Mouse (Mus musculus): ENCODE measurements at regions not wholly inside any gene's neighbourhood (a gene's known extent, or its start where the extent isn't known, plus 50 kb on each side); places are given as distances from the start of the nearest gene placed in this dataset.

DNA sequence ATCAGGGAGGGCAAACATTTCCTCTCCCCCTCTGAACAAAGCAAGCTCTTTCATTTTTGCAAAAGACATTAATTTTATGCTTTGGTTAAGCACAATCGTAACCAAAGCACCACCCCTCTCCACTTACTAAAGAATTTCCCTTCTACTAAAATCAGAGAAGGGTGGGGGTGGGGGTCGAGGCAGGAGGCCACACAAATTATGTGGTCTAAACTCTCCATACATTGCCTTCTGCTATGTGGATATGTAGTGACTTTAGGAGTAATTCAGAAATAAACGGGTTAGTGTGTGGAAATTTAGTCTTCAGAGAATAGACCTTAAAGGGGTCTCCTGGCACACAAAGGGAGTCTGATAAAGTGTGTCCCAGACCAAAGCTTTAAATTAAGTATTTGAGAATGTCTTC is 204.1 kb upstream of the Sfrp2 start:
- 21% methylated on average over 3 of the region's 3 CpGs for WGBS
- no peak overlapping the region for H3K9ac ChIP-seq
- H3K27ac ChIP-seq = peak overlapping the region; percentile 0; the same call in 1 of the 2 replicates

DNA sequence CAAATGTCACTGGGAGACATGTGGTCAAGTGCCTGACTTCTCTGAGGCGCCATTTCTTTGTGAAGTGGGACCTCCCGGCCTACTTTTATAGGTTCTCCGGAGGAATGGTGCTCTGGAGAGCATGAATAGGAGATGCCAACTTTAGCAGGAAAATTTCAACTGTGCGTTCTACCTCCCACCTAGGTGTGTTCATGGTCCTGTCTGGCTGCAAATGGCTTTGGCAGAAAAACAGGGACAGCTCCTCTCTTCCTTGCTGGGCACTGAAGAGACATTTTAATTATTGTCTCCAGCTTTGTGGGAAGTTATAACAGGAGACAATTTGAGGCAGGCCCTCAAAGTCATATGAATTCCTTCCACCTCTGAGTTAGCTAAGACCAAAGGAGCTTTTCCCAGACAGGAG is 190.6 kb upstream of the Sfrp2 start:
- Histone ChIP-seq H3K9me3 (no peaks in the 10 kb centered on the region), H3K27ac (no peak overlapping the region), H3K36me3 (no peaks in the 10 kb centered on the region), H3K27me3 (no peaks in the 10 kb centered on the region), H3K9ac (no peak overlapping the region), H3K4me3 (no peak overlapping the region), H3K4me1 (peaks cover 6% of the 10 kb centered on the region), H3K4me2 (replicated peaks) (no peak overlapping the region)
- ATAC-seq (ENCODE audit: low FRiP score, low read depth) = no peak
- WGBS = 77% methylated on average over 4 of the region's 4 CpGs

More for the DNA sequence above, 204.1 kb upstream of the Sfrp2 start:
- Histone ChIP-seq H3K27me3 (no peaks in the 10 kb centered on the region), H3K36me3 (no peaks in the 10 kb centered on the region), H3K4me1 (peaks cover 24% of the 10 kb centered on the region), H3K4me2 (replicated peaks) (no peak overlapping the region), H3K9me3 (no peaks in the 10 kb centered on the region), H3K4me3 (no peak overlapping the region)
- peak; percentile 59; the same call in 1 of the 2 replicates for ATAC-seq (ENCODE audit: low FRiP score, low read depth)

DNA sequence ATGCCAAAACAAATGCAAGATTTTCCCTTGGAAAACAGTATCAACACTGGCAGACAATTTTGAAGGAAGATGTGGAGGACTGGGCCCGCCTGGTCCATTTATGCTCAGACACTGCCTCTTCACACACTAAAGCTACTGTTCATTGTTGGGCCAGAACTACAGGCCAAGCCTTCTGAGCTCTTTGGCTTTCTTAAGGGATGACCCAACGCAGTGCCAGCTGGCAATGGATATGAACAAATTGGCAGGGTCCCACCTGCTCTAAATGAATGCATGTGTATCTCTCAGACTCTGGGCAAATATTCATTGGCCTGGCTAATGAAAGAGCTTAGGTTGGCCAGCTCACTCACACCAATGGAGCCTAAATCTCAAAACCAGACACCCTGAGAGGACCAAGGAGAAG is 190.0 kb upstream of the Sfrp2 start:
- H3K9me3 ChIP-seq = no peaks in the 10 kb centered on the region
- H3K4me3 ChIP-seq = no peak overlapping the region
- H3K27me3 ChIP-seq = no peaks in the 10 kb centered on the region
- H3K27ac ChIP-seq = no peak overlapping the region
- H3K9ac ChIP-seq = no peak overlapping the region
- no peaks in the 10 kb centered on the region for H3K36me3 ChIP-seq
- H3K4me2 ChIP-seq (replicated peaks) = no peak overlapping the region
- peaks cover 7% of the 10 kb centered on the region for H3K4me1 ChIP-seq
- ATAC-seq (ENCODE audit: low FRiP score, low read depth) = no peak
- 85% methylated on average over 2 of the region's 2 CpGs for WGBS

DNA sequence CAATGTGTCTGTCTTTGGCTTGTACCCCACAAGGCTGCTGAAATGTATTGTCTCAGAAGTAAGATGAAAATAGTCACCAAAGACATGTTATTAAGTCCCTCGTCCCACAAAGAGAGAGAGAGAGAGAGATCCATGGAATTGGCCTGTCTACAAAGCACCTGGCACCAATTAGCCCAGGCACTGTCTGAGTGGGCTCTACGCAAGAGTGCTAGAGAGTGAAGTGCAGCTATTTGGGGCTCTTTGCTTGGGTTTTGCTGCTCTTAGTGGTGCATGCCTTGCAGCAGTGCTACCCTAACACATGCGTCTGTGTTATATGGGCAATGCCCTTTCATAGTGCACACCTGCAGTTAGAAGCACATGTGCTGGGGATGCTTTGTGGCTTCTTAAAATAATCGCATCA is 185.4 kb upstream of the Sfrp2 start:
- peaks cover 8% of the 10 kb centered on the region for H3K4me1 ChIP-seq
- H3K9ac ChIP-seq = no peak overlapping the region
- no peaks in the 10 kb centered on the region for H3K27me3 ChIP-seq
- WGBS = 38% methylated on average over 4 of the region's 4 CpGs
- no peaks in the 10 kb centered on the region for H3K36me3 ChIP-seq
- no peak overlapping the region for H3K4me3 ChIP-seq
- H3K4me2 ChIP-seq (replicated peaks) = no peak overlapping the region
- no peak overlapping the region for H3K27ac ChIP-seq
- ATAC-seq (ENCODE audit: low FRiP score, low read depth) = no peak
- no peaks in the 10 kb centered on the region for H3K9me3 ChIP-seq

- H3K4me3 ChIP-seq = no peak overlapping the region
- no peaks in the 10 kb centered on the region for H3K9me3 ChIP-seq
- WGBS = 86% methylated on average over 2 of the region's 2 CpGs
- no peaks in the 10 kb centered on the region for H3K36me3 ChIP-seq
- H3K27ac ChIP-seq = no peak overlapping the region
- ATAC-seq (ENCODE audit: low FRiP score, low read depth) = no peak
- no peak overlapping the region for H3K9ac ChIP-seq
- peaks cover 8% of the 10 kb centered on the region for H3K4me1 ChIP-seq
- H3K4me2 ChIP-seq (replicated peaks) = no peak overlapping the region
- H3K27me3 ChIP-seq = no peaks in the 10 kb centered on the region
Measured at GRCm38 (mm10) chr3:83582256-83582655, 183.9 kb upstream of the Sfrp2 start.

- Histone ChIP-seq H3K4me3 (no peak overlapping the region), H3K9me3 (no peaks in the 10 kb centered on the region), H3K27ac (no peak overlapping the region), H3K4me2 (replicated peaks) (no peak overlapping the region), H3K9ac (no peak overlapping the region), H3K36me3 (no peaks in the 10 kb centered on the region), H3K4me1 (peaks cover 8% of the 10 kb centered on the region), H3K27me3 (no peaks in the 10 kb centered on the region)
- no peak for ATAC-seq (ENCODE audit: low FRiP score, low read depth)
- 77% methylated on average over 8 of the region's 8 CpGs for WGBS
Measured at GRCm38 (mm10) chr3:83583071-83583672, 182.9 kb upstream of the Sfrp2 start.

- no peak for ATAC-seq (ENCODE audit: low FRiP score, low read depth)
Measured at GRCm38 (mm10) chr3:83586086-83586485, 180.0 kb upstream of the Sfrp2 start.

GRCm38 (mm10) chr3:83586551-83586950 is 179.6 kb upstream of the Sfrp2 start:
- Histone ChIP-seq H3K4me1 (peaks cover 6% of the 10 kb centered on the region), H3K36me3 (no peaks in the 10 kb centered on the region), H3K4me3 (no peak overlapping the region), H3K9me3 (peaks cover 3% of the 10 kb centered on the region; the same call in 1 of the 2 replicates), H3K4me2 (replicated peaks) (no peak overlapping the region), H3K27ac (no peak overlapping the region), H3K27me3 (no peaks in the 10 kb centered on the region), H3K9ac (no peak overlapping the region)
- WGBS = 85% methylated on average over 4 of the region's 4 CpGs
- no peak for ATAC-seq (ENCODE audit: low FRiP score, low read depth)

More at GRCm38 (mm10) chr3:83586086-83586485, 180.0 kb upstream of the Sfrp2 start:
- no peaks in the 10 kb centered on the region for H3K9me3 ChIP-seq
- 80% methylated on average over 5 of the region's 5 CpGs for WGBS
- H3K9ac ChIP-seq = no peak overlapping the region
- no peaks in the 10 kb centered on the region for H3K27me3 ChIP-seq
- no peak overlapping the region for H3K4me3 ChIP-seq
- peaks cover 9% of the 10 kb centered on the region for H3K4me1 ChIP-seq
- no peak overlapping the region for H3K27ac ChIP-seq
- no peaks in the 10 kb centered on the region for H3K36me3 ChIP-seq
- H3K4me2 ChIP-seq (replicated peaks) = no peak overlapping the region

GRCm38 (mm10) chr3:83589127-83589526 is 177.0 kb upstream of the Sfrp2 start:
- ATAC-seq (ENCODE audit: low FRiP score, low read depth) = no peak
- Histone ChIP-seq H3K4me3 (no peak overlapping the region), H3K9ac (no peak overlapping the region), H3K27me3 (no peaks in the 10 kb centered on the region), H3K27ac (no peak overlapping the region), H3K9me3 (peaks cover 6% of the 10 kb centered on the region; the same call in 1 of the 2 replicates), H3K4me1 (peaks cover 6% of the 10 kb centered on the region), H3K36me3 (no peaks in the 10 kb centered on the region), H3K4me2 (replicated peaks) (no peak overlapping the region)
- 39% methylated on average over 8 of the region's 8 CpGs for WGBS

DNA sequence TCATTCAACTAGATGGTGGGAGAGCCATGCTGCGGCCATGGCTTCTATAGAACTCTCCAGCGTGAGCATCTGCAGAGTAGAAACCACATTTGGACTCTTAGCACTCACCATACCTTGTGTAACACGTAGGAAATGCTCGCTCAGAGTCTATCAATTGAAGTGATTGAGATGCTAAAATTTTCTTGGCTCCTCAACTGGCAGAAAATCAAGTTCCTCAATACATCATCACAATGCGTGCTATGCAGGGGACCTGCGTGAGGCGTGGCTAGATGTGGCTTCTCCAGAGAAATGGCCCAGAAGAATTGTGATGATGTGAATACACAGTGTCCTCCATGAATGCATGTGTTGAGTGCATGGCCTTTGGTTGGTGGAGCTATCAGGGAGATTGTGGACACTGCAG is 174.9 kb upstream of the Sfrp2 start:
- Histone ChIP-seq H3K4me1 (peaks cover 6% of the 10 kb centered on the region), H3K36me3 (no peaks in the 10 kb centered on the region), H3K4me3 (no peak overlapping the region), H3K27me3 (no peaks in the 10 kb centered on the region), H3K9ac (no peak overlapping the region), H3K27ac (no peak overlapping the region), H3K9me3 (peaks cover 6% of the 10 kb centered on the region; the same call in 1 of the 2 replicates), H3K4me2 (replicated peaks) (no peak overlapping the region)
- 94% methylated on average over 7 of the region's 7 CpGs for WGBS
- ATAC-seq (ENCODE audit: low FRiP score, low read depth) = no peak

DNA sequence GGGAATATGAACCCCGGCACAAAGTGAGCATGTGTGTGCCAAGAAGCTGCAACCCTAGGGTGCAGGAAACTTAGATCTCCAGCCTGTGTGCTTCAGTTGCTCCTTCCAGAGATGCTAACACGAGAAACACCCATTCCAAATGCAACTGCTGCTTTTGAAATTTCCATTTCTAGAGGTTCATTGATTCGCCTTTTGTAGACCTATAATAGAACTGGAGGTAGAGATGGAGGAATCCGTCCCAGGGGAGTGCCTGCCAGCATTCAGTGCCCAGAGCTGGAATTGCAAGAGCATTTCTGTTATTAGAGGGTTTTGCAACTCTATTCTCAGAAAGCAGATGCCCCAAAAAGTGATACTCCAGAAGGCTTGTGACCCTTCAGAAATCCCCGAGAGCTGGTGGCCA is 172.8 kb upstream of the Sfrp2 start:
- Histone ChIP-seq H3K4me1 (peaks cover 6% of the 10 kb centered on the region), H3K27ac (no peak overlapping the region), H3K4me2 (replicated peaks) (no peak overlapping the region), H3K27me3 (no peaks in the 10 kb centered on the region), H3K4me3 (no peak overlapping the region), H3K9me3 (peaks cover 6% of the 10 kb centered on the region; the same call in 1 of the 2 replicates), H3K36me3 (no peaks in the 10 kb centered on the region), H3K9ac (no peak overlapping the region)
- no peak for ATAC-seq (ENCODE audit: low FRiP score, low read depth)
- WGBS = 79% methylated on average over 5 of the region's 5 CpGs

DNA sequence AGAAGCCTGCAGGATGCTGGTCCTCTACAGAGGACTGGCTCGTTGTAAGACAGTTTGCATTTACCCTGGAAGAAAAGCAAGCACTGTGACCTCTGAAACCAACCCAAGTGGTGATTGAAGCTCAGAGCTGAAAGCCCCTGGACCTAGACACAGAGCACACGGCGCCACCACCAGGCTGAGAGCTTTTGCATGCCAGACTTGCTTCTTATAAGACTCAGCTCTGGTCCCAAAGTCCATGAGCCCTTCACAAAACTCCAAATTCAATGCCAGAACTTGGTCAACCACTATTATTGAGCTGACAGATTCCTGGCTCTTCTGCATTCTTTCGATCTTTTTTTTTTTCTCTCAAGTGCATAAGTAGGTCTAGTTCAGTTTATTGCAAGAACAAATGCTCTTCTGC is 164.6 kb upstream of the Sfrp2 start:
- H3K4me2 ChIP-seq (replicated peaks) = no peak overlapping the region
- H3K27ac ChIP-seq = no peak overlapping the region
- no peak for ATAC-seq (ENCODE audit: low FRiP score, low read depth)
- H3K4me1 ChIP-seq = no peaks in the 10 kb centered on the region
- no peaks in the 10 kb centered on the region for H3K36me3 ChIP-seq
- WGBS = 79% methylated on average over 4 of the region's 4 CpGs
- H3K27me3 ChIP-seq = no peaks in the 10 kb centered on the region
- no peak overlapping the region for H3K9ac ChIP-seq
- no peaks in the 10 kb centered on the region for H3K9me3 ChIP-seq
- no peak overlapping the region for H3K4me3 ChIP-seq

DNA sequence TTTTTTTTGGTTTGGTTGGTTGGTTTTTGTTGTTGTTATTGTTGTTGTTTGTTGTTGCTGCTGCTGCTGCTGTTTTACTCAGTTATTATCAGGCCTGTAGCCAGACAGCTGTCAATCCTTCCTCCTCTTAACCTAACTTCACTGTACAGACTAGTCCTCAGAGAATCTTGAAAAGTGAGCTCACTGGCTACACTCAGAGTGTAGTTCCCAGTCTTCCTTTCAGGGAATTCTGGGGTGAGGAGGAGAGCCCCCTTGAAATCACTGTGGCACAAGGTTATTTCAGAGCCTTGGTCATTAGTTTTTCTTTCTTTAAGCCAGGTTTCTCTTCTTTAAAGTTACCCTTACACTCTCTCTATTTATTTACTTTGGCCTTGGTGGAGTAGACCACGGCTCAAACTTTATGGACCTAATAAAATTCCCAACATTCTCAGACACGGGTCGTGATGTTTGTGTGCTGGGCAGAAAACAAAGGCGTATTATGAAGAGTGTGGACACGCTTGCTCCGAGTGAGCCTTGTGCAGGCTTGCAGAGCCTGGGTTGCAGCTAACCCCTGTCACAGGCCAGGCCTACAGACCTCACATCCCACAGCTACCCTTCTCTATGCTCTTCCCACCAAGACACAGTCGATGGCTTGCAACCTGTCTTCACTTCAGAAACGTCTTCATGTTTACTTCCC is 156.9 kb upstream of the Sfrp2 start:
- H3K4me1 ChIP-seq = peaks cover 27% of the 10 kb centered on the region
- peak; percentile 88 for ATAC-seq (ENCODE audit: low FRiP score, low read depth)
- 14% methylated on average over 8 of the region's 8 CpGs for WGBS
- H3K36me3 ChIP-seq = no peaks in the 10 kb centered on the region
- H3K4me2 ChIP-seq (replicated peaks) = no peak overlapping the region
- H3K27me3 ChIP-seq = no peaks in the 10 kb centered on the region
- H3K9me3 ChIP-seq = no peaks in the 10 kb centered on the region
- H3K27ac ChIP-seq = peak overlapping the region; percentile 72
- H3K4me3 ChIP-seq = no peak overlapping the region
- H3K9ac ChIP-seq = no peak overlapping the region
